Mouse (Mus musculus) testis, adult 2 months (tissue): Measurements from ENCODE around the gene Bst2.

ENCODE experiments used
- CTCF ChIP-seq: fragments of 200-500 bp; IDR thresholded peaks from 2 replicates; pipeline ENCODE4 v1.5.1; 2012; ENCODE audit warnings: low read depth, mild to moderate bottlenecking, inconsistent platforms, low read length, moderate library complexity; ENCODE audit not compliant: control insufficient read depth, insufficient read depth, insufficient replicate concordance
- POLR2A ChIP-seq: fragments of 200-500 bp; IDR thresholded peaks from 2 replicates; pipeline ENCODE4 v1.6.1; 2012; ENCODE audit warnings: low read depth, mild to moderate bottlenecking, inconsistent platforms, low read length, moderate library complexity; ENCODE audit not compliant: control insufficient read depth

DNA sequence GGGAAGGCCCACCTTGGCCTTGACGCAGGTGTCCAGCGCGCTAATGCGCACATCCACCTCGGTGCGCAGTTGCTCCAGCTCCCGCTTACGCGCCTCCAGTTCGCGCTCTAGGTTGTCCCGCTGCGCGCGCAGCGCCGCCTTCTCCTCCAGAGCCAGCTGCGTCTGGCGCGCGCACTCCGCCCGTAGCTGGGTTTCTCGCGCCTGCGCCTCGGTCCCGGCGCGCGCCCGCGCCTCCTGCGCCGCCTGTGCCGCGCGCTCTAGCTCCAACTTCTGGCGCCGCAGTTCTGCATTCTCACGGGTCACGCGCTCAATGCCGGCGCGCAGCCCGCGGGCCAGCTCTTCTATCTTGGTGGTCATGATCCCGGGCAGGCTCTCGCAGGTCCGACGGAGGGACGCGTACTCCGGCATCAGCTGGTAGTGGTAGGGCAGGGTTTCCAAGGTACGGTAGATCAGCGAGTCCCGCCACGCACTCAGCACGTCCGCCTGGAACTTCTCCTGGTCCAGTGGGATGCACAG is 29.6 kb downstream of the Bst2 start:
- TF ChIP-seq POLR2A, result no peak
- no peak for TF ChIP-seq CTCF
